Mouse (Mus musculus) gastrocnemius, postnatal 36 days (tissue): ENCODE measurements around the gene Trim80. TPM values are rescaled to one million over a fixed set of nuclear protein-coding genes. Genes with fewer than 3 reads are reported as not detected.
A peak's percentile ranks its signal among the peaks of the same experiment; 100 is the strongest.

Experiments used
- DNase-seq, 2 experiments: peaks; one replicate each; pipeline ENCODE4 v3.0.0; 2022
- intact Hi-C: fragments of 180-260 bp; cut with DNase I; formaldehyde crosslinking; loops from one replicate; pipeline ENCODE4 v1.15.1; 2025
- long read RNA-seq, 2 experiments: library from polyadenylated mRNA; stranded (forward); transcript quantifications; one replicate each; pipeline ENCODE4 v2.0.0; 2021
- total RNA-seq, 2 experiments: library from RNA; stranded (reverse); gene quantifications; 2 replicates each; pipeline ENCODE4 v1.2.3; 2021

Trim80 gene
- total RNA-seq, result not detected
- long read RNA-seq, experiment 1, result 0 reads
- long read RNA-seq, experiment 2, result 0 reads

GRCm38 (mm10) chr11:115439906-115440595, at the start of gene Trim80:
TSS of gene Trim80 (plus strand) at chr11:115440545.
- intact Hi-C loops, result no loop called here
- DNase-seq, result no peak

DNA sequence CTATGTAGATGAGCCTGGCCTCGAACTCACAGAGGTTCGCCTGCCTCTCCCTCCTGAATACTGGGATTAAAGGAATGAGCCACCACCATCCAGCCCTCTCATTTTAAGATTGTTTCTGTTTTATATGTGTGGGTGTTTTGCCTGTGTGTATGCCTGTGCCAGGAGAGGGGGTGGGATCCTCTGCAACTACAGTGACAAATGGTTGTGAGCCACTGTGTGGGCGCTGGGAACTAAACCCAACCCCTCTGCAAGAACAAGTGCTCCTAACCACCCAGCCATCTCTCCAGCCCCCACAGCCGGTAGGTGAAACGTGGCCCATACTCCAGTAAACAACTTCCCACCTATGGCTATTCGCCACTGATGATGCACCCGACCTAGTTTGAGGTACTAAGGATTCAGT, 49.0 kb upstream of the Trim80 start:
- DNase-seq, result no peak
- intact Hi-C loops, result no loop called here

GRCm38 (mm10) chr11:115393721-115394325, 46.5 kb upstream of the Trim80 start:
- no peak for DNase-seq

DNA sequence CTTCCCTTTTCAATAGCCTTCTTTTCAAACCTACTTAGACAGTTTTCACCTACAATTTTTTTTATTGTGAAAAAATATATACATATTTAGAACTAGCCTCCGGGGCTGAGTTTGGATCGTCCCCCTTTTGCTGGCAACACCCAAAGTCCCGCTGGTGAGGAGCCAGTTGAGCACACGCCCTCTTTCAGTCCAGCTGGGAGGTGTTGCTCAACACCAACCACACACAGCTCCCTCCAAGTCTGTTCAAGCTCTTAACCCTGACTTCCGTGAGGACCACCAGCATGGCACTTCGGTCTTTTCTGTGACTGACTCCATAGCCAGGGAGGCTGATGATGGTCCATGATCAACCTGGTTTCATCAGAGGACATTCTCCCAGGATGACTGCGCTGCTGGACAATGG, 42.3 kb upstream of the Trim80 start:
- DNase-seq, result no peak
- intact Hi-C loops, result no loop called here

More at GRCm38 (mm10) chr11:115393721-115394325, 46.5 kb upstream of the Trim80 start:
- intact Hi-C loops, result no loop called here

DNA sequence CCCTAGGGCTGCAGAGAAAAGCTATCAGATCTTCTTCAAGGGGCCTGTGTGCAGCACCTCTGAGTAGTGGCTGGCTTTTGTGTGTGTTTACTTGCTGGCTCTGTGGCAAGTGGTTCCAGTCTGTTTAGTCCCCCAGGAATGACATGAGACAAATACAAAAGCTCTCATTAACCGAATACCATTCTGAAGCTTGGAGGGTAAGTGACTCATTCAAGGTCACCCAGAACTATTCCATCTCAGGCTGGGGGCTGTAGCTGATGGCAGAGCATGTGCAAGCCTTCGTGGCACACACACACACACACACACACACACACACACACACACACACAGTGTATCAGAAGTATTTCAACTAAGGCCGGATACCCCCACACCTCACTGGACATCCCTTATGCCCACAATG, 40.2 kb upstream of the Trim80 start:
- intact Hi-C loops, result no loop called here
- DNase-seq, result no peak

- intact Hi-C loops, result no loop called here
- DNase-seq, result no peak
Observed at GRCm38 (mm10) chr11:115400630-115401391, 39.5 kb upstream of the Trim80 start.

GRCm38 (mm10) chr11:115403338-115404124, 36.8 kb upstream of the Trim80 start, which contains the start of gene Mrpl58:
TSS of gene Mrpl58 (plus strand) at chr11:115403752.
- DNase-seq, result peak; percentile 81 to 91
- intact Hi-C loops, result no loop called here

- DNase-seq, result no peak
- intact Hi-C loops, result no loop called here
Observed at GRCm38 (mm10) chr11:115405723-115406122, 34.6 kb upstream of the Trim80 start.

DNA sequence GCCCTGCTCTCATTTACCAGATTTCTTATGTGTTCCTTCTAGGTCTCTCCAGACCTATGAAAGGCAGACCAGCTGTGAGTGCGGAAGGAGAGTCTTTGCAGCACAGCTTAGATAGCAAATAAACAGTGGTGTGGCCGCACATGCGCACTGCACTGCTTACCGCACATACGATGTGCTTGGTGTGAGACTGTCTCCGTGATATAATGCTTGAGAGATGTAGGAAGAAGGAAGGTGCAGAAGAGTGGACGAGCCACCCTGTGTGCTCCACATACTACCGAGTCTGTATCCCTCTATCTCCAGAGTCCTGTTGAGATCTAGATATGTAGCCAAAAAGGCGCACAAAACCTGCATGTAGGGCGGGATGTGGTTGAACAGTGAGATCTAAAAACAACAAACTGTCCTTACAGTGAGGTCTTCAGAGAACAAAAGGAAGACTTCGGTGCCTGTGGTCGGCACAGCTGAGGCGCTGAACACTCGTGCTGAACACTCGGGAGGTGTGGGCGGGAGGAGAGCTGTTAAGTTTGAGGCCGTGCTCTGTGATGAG, 33.4 kb upstream of the Trim80 start:
- intact Hi-C loops, result no loop called here

GRCm38 (mm10) chr11:115408266-115408920, 32.0 kb upstream of the Trim80 start:
- intact Hi-C loops, result no loop called here
- DNase-seq, result no peak

More for the DNA sequence above, 33.4 kb upstream of the Trim80 start:
- DNase-seq, result no peak

DNA sequence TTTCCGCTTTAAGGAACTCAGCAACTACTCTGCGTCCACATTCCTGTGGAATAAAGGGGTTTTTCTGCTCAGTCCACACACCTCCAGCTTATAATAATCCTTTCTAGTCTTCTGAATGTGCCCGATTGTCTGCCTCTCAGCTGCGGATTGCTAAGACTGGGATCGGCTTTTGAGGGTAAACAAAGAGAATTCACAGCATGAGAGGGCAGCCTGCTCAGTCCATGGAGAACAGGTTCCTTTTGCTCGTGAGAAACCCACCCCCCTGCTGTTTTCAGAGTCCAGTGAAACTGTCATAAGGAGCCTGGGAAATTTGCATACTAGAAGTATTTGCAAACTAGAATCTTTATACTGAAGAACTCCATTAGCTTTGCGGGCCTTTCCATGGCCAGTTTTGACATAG, 30.8 kb upstream of the Trim80 start:
- intact Hi-C loops, result no loop called here
- no peak for DNase-seq

GRCm38 (mm10) chr11:115419531-115420237, 20.7 kb upstream of the Trim80 start, which contains the start of the genes Atp5h and Kctd2:
TSS of gene Atp5h (minus strand) at chr11:115419962.
TSS of gene Kctd2 (plus strand) at chr11:115420128.
- intact Hi-C loops, result no loop called here
- peak; percentile 89 to 92 for DNase-seq

- intact Hi-C loops, result no loop called here
- peak; percentile 45 to 56 for DNase-seq
Observed at GRCm38 (mm10) chr11:115420336-115421190, 19.8 kb upstream of the Trim80 start.

GRCm38 (mm10) chr11:115421328-115421727, 19.0 kb upstream of the Trim80 start:
- intact Hi-C loops, result no loop called here

DNA sequence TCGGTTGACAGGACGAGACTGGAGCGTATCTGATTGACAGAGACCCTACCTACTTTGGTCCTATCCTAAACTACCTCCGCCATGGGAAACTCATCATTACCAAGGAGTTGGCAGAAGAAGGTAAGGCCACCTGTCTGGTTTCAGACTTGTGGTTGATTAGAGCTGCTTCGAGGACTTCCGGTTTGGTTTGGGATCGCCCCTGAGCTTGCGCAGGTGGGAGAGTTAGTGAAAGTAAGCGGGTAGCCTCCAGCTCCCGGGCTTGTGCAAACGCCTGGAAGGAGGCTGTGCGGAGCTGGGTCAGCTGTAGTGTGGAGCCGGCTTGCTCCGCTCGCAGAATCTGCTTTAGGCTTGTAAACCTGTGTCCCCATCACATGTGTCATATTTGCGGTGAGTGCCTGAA, 18.4 kb upstream of the Trim80 start:
- no peak for DNase-seq
- intact Hi-C loops, result no loop called here

More at GRCm38 (mm10) chr11:115421328-115421727, 19.0 kb upstream of the Trim80 start:
- DNase-seq, result no peak

GRCm38 (mm10) chr11:115423091-115423490, 17.3 kb upstream of the Trim80 start:
- DNase-seq, result no peak
- intact Hi-C loops, result no loop called here

- intact Hi-C loops, result no loop called here
- no peak for DNase-seq
Observed at GRCm38 (mm10) chr11:115424666-115425065, 15.7 kb upstream of the Trim80 start.

- intact Hi-C loops, result no loop called here
- no peak for DNase-seq
Observed at GRCm38 (mm10) chr11:115425671-115426070, 14.7 kb upstream of the Trim80 start.
